Mouse (Mus musculus) heart, postnatal 0 days (tissue): ENCODE data around the gene Mob3c. TPM values are rescaled to one million over a fixed set of nuclear protein-coding genes. Genes with fewer than 3 reads are reported as not detected.

Experiments used
- ATAC-seq: fragments of 200-750 bp; cut with Nextera tagmentation; 2 replicates; pipeline ENCODE4 v1.8.0; 2017; ENCODE audit warnings: low read depth, moderate number of reproducible peaks, moderate library complexity; ENCODE audit not compliant: insufficient read depth
- DNase-seq: peaks from one replicate; pipeline ENCODE4 v3.0.0-alpha.2; 2016; ENCODE audit warnings: low spot score
- H3K27ac ChIP-seq: fragments of 300-500 bp; sonication (generic); 2 replicates; pipeline ENCODE4 v1.5.1; 2014; ENCODE audit warnings: low read depth, mild to moderate bottlenecking
- H3K27me3 ChIP-seq: fragments of 300-500 bp; sonication (generic); 2 replicates; pipeline ENCODE4 v1.6.1; 2014; ENCODE audit warnings: low read length, mixed read lengths; ENCODE audit not compliant: control insufficient read depth, insufficient read depth
- H3K36me3 ChIP-seq: fragments of 300-500 bp; sonication (generic); replicated peaks from 2 replicates; pipeline ENCODE4 v1.6.1; 2014; ENCODE audit warnings: low read length, mixed read lengths; ENCODE audit not compliant: control insufficient read depth, insufficient read depth
- H3K4me1 ChIP-seq: fragments of 300-500 bp; sonication (generic); 2 replicates; pipeline ENCODE4 v1.6.1; 2014; ENCODE audit warnings: antibody characterized with exemption; ENCODE audit not compliant: control insufficient read depth, insufficient read depth
- H3K4me2 ChIP-seq: fragments of 300-500 bp; sonication (generic); 2 replicates; pipeline ENCODE4 v1.6.1; 2014; ENCODE audit warnings: low read depth, mild to moderate bottlenecking, low read length, moderate library complexity
- H3K4me3 ChIP-seq: fragments of 300-500 bp; sonication (generic); 2 replicates; pipeline ENCODE4 v1.5.1; 2014; ENCODE audit warnings: low read depth, low read length
- H3K9ac ChIP-seq: fragments of 300-500 bp; sonication (generic); replicated peaks from 2 replicates; pipeline ENCODE4 v1.6.1; 2014; ENCODE audit warnings: low read depth, low read length, mixed read lengths
- H3K9me3 ChIP-seq: fragments of 300-500 bp; sonication (generic); replicated peaks from 2 replicates; pipeline ENCODE4 v1.6.1; 2016; ENCODE audit warnings: low read length; ENCODE audit not compliant: control insufficient read depth
- CTCF ChIP-seq: IDR thresholded peaks from 2 replicates; pipeline ENCODE4 v1.5.1; 2016; ENCODE audit warnings: antibody characterized with exemption, control low read depth, low read depth
- EP300 ChIP-seq: IDR thresholded peaks from 2 replicates; pipeline ENCODE4 v1.6.1; 2016; ENCODE audit warnings: antibody characterized with exemption, low read depth
- WGBS: fragments of 180-500 bp; shearing (Covaris S2); extraction: QIAGEN DNeasy Blood & Tissue Kit; methylation state at CpG from one replicate; pipeline ENCODE4 v1.1.7; 2014; 5-methylcytosine and 5-hydroxymethylcytosine counted together
- polyA plus RNA-seq: library from polyadenylated mRNA; unstranded; fragments of >200 nt; fragmentation: Nextera tagmentation; extraction: Ambion mirVana; gene quantifications from 2 replicates; pipeline ENCODE4 v1.2.1, GENCODE M21; 2015
- total RNA-seq: library from RNA; depleted of rRNA; stranded (reverse); fragments of >200 nt; gene quantifications from 2 replicates; pipeline ENCODE4 v1.2.3, GENCODE M21; 2014; ENCODE audit warnings: low replicate concordance

The Mob3c gene
- total and polyA plus RNA-seq, 2 experiments from 2014 or later = 4.9 to 5.5 TPM

- Histone ChIP-seq H3K4me2 (peak overlapping the region; percentile 82; the same call in 1 of the 2 replicates), H3K4me3 (no peak overlapping the region), H3K9ac (no peak overlapping the region), H3K9me3 (no peaks in the 10 kb centered on the region), H3K36me3 (peaks cover 9% of the 10 kb centered on the region), H3K27ac (no peak overlapping the region), H3K4me1 (peaks cover 28% of the 10 kb centered on the region), H3K27me3 (no peaks in the 10 kb centered on the region)
- TF ChIP-seq EP300 (no peak), CTCF (no peak)
- WGBS = 68% methylated on average over 3 of the region's 3 CpGs
- no peak for DNase-seq
- no peak for ATAC-seq
Observed at GRCm38 (mm10) chr4:115827066-115827465, 826 bp upstream of the Mob3c start.

- H3K27ac ChIP-seq = peak overlapping the region; percentile 87
- peak overlapping the region; percentile 79; the same call in 1 of the 2 replicates for H3K9ac ChIP-seq
- DNase-seq = no peak
- peak overlapping the region; percentile 93 for H3K4me3 ChIP-seq
- H3K4me2 ChIP-seq = peak overlapping the region; percentile 82
- H3K36me3 ChIP-seq = peaks cover 14% of the 10 kb centered on the region
- H3K27me3 ChIP-seq = no peaks in the 10 kb centered on the region
- WGBS = 6% methylated on average over 4 of the region's 4 CpGs
- ATAC-seq = no peak
- H3K4me1 ChIP-seq = peaks cover 25% of the 10 kb centered on the region
- no peaks in the 10 kb centered on the region for H3K9me3 ChIP-seq
- TF ChIP-seq EP300 = no peak
- TF ChIP-seq CTCF = no peak
Observed at GRCm38 (mm10) chr4:115827535-115827887, 381 bp upstream of the Mob3c start.

- 7% methylated on average over 8 of the region's 8 CpGs for WGBS
- H3K27ac ChIP-seq = no peak overlapping the region
- peak overlapping the region; percentile 79 for H3K9ac ChIP-seq
- peaks cover 16% of the 10 kb centered on the region for H3K4me1 ChIP-seq
- DNase-seq (no peak), ATAC-seq (no peak)
- no peaks in the 10 kb centered on the region for H3K27me3 ChIP-seq
- no peaks in the 10 kb centered on the region for H3K9me3 ChIP-seq
- TF ChIP-seq CTCF (no peak), EP300 (no peak)
- H3K36me3 ChIP-seq = peaks cover 23% of the 10 kb centered on the region
- peak overlapping the region; percentile 82 for H3K4me2 ChIP-seq
- peak overlapping the region; percentile 93 for H3K4me3 ChIP-seq
Observed at GRCm38 (mm10) chr4:115828572-115828902, 645 bp downstream of the Mob3c start.

GRCm38 (mm10) chr4:115830491-115830890 lies 2.6 kb downstream of the Mob3c start:
- TF ChIP-seq EP300 (no peak), CTCF (no peak)

DNA sequence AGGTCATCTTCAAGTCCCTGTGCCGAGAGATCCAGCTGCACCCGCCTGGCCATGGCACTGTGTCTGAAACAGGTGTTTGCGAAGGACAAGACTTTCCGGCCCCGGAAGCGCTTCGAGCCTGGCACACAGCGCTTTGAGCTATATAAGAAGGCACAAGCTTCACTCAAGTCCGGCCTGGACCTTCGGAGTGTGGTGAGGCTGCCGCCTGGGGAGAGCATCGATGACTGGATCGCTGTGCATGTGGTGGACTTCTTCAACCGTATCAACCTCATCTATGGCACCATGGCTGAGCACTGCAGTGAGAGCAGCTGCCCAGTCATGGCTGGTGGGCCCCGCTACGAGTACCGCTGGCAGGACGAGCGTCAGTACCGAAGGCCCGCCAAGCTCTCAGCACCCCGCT lies 3.3 kb downstream of the Mob3c start:
- no peak overlapping the region for H3K27ac ChIP-seq
- no peak for TF ChIP-seq CTCF
- no peak for TF ChIP-seq EP300
- peaks cover 45% of the 10 kb centered on the region for H3K36me3 ChIP-seq
- H3K27me3 ChIP-seq = no peaks in the 10 kb centered on the region
- WGBS = 94% methylated on average over 22 of the region's 22 CpGs
- H3K4me3 ChIP-seq = no peak overlapping the region
- no peak overlapping the region for H3K4me2 ChIP-seq
- no peaks in the 10 kb centered on the region for H3K9me3 ChIP-seq
- ATAC-seq (no peak), DNase-seq (no peak)
- no peak overlapping the region for H3K9ac ChIP-seq
- peaks cover 9% of the 10 kb centered on the region for H3K4me1 ChIP-seq

More at GRCm38 (mm10) chr4:115830491-115830890, 2.6 kb downstream of the Mob3c start:
- Histone ChIP-seq H3K4me3 (no peak overlapping the region), H3K4me2 (no peak overlapping the region), H3K4me1 (peaks cover 9% of the 10 kb centered on the region), H3K36me3 (peaks cover 40% of the 10 kb centered on the region), H3K9me3 (no peaks in the 10 kb centered on the region), H3K27ac (peak overlapping the region; percentile 36; the same call in 1 of the 2 replicates), H3K27me3 (no peaks in the 10 kb centered on the region), H3K9ac (no peak overlapping the region)
- ATAC-seq (no peak), DNase-seq (no peak)
- WGBS = 65% methylated on average over 5 of the region's 5 CpGs

DNA sequence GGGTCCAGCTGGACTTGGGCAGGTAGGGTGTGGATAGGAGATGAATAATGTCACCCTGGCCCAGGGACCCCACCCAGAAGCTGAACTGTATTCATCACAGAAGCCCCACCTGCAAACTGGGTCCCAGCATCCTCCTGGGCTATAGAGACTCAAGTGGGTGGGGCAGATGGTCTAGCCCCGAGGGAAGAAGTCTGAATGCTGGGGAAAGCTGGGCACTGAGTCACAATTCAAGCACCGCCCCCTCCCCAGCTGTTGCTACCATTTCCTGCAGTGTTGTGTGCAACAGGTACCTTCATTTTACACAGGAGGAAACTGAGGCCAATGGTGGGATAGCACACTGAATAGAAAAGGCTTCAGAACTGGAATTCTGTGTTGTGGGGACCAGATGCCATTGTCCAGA lies 4.1 kb downstream of the Mob3c start:
- peaks cover 9% of the 10 kb centered on the region for H3K4me1 ChIP-seq
- no peak overlapping the region for H3K4me2 ChIP-seq
- H3K9me3 ChIP-seq = no peaks in the 10 kb centered on the region
- H3K27me3 ChIP-seq = no peaks in the 10 kb centered on the region
- H3K27ac ChIP-seq = no peak overlapping the region
- no peak overlapping the region for H3K9ac ChIP-seq
- ATAC-seq (no peak), DNase-seq (no peak)
- no peak overlapping the region for H3K4me3 ChIP-seq
- WGBS = 46% methylated on average over 2 of the region's 2 CpGs
- H3K36me3 ChIP-seq = peaks cover 45% of the 10 kb centered on the region
- TF ChIP-seq EP300 (no peak), CTCF (no peak)
